Mouse (Mus musculus) B cell, adult (primary cell): Measurements from ENCODE around the gene Myt1. TPM values are rescaled to one million over a fixed set of nuclear protein-coding genes. Genes with fewer than 3 reads are reported as not detected.

ENCODE experiments used
- total RNA-seq: library from RNA; stranded (reverse); gene quantifications from 4 replicates; pipeline ENCODE4 v1.2.4, GENCODE M21; 2023; ENCODE audit not compliant: inconsistent age

Gene Myt1
- not detected in 4 replicates for total RNA-seq

GRCm38 (mm10) chr2:181763006-181763830 lies at the start of gene Myt1:
Gene Myt1, plus strand, starts transcription at chr2:181763332.

DNA sequence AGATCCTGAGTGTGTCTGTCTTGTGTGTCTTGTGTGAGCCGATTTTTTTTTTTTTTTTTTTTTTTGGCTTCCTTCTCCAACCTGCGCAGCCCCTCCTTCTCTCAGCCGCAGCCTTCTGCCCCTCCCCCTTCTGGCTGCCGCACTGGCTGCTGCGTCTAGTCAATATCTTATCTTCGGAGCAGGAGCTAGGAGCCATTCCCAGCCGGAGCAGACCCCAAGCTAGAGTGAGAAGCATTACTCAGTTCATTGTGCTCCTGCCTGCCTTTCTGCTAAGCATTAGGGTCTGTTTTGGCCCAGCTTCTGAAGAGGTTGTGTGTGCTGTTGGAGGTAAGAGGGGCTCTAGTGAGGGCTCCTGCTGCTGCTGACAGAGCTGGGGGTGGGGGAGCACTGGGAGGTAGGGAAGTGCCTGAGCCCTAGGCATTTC lies 48.2 kb upstream of the Myt1 start, which contains the start of gene Oprl1:
Gene Oprl1, plus strand, starts transcription at position 114 of the 424 bp plus-strand sequence.

GRCm38 (mm10) chr2:181837372-181838292 lies 74.5 kb downstream of the Myt1 start, which contains the start of gene Pcmtd2:
Gene Pcmtd2, plus strand, starts transcription at chr2:181837854.

DNA sequence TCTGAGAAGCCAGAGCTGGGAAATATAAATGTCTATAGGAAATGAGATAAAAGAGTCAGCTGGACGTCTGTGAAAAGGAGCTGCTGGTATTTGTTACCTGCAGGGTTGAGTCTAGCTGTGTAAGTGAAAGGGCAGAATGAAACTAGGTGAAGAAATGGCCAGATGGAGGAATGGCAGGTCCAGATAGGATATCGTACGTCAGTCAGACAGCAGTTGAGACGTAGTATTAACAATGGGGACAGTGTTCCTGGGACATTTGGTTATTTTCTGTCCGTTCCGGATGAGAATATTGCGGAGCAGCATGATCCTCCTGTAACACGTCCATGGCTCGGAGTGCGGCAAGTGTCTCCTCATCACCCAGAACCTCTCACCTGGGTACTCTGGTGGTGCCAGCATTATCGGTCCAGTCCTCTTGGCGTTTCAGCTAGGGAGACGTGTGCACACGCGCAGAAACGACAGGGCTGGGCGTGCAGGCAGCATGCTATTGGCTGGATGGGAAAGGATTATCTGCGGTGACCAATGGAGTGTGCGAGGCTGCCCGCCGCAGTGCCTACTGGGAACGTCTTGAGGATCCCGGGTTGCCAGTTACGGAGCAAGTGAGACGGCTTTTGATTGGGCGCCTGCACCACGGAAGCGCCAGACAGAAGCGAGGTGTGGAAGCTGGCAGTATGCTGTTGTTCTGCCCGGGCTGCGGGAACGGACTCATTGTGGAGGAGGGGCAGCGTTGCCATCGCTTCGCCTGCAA lies 100.8 kb downstream of the Myt1 start, which contains the start of gene Polr3k:
Gene Polr3k, plus strand, starts transcription at position 547 of the 745 bp plus-strand sequence.

Other genes with a start within 250 kb of the Myt1 start
- gene Dnajc5, start 242.8 kb upstream of the Myt1 start, total RNA-seq = 112 to 128 TPM (median 117 TPM) in 4 replicates
- 161 to 195 TPM (median 177 TPM) in 4 replicates for gene Uckl1, start 178.4 kb upstream of the Myt1 start, total RNA-seq
- 60.3 to 64.9 TPM (median 63.4 TPM) in 4 replicates for gene Prpf6, start 171.5 kb upstream of the Myt1 start, total RNA-seq
- gene Zfp512b, start 170.5 kb upstream of the Myt1 start, total RNA-seq = 37.9 to 43.7 TPM (median 42.4 TPM) in 4 replicates
- 11.6 to 16.0 TPM (median 13.1 TPM) in 4 replicates for gene Samd10, start 164.1 kb upstream of the Myt1 start, total RNA-seq
- 1.2 TPM in 1 of 4 replicates, not detected in the others for gene Gm29797, start 106.3 kb upstream of the Myt1 start, total RNA-seq
- not detected in 4 replicates for gene Sox18, start 91.7 kb upstream of the Myt1 start, total RNA-seq
- 15.8 to 23.0 TPM (median 19.9 TPM) in 4 replicates for gene Tcea2, start 83.0 kb upstream of the Myt1 start, total RNA-seq
- gene Rgs19, start 69.4 kb upstream of the Myt1 start, total RNA-seq = 162 to 178 TPM (median 173 TPM) in 4 replicates
- not detected in 4 replicates for gene Lkaaear1, start 64.9 kb upstream of the Myt1 start, total RNA-seq
- gene Oprl1, start 48.3 kb upstream of the Myt1 start, total RNA-seq = 0.45 to 0.63 TPM (median 0.57 TPM) in 3 of 4 replicates, not detected in the other
- gene Pcmtd2, start 74.5 kb downstream of the Myt1 start, total RNA-seq = 38.7 to 47.6 TPM (median 42.9 TPM) in 4 replicates
- 10.6 to 15.3 TPM (median 13.4 TPM) in 4 replicates for gene Polr3k, start 101.0 kb downstream of the Myt1 start, total RNA-seq
- gene Gm14496, start 227.8 kb downstream of the Myt1 start, total RNA-seq = not detected in 4 replicates